Mouse (Mus musculus): Measurements from ENCODE around the gene Plagl2. TPM values are rescaled to one million over a fixed set of nuclear protein-coding genes. Genes with fewer than 3 reads are reported as not detected.

The Plagl2 gene
- polyA plus RNA-seq, 1 experiment from 2014 or later = 45.2 TPM

GRCm38 (mm10) chr2:153242156-153242555 lies 930 bp upstream of the Plagl2 start:
- DNase-seq (ENCODE audit: low spot score) (no peak), ATAC-seq (replicated peaks; ENCODE audit: low FRiP score) (no peak)
- Histone ChIP-seq H3K4me3 (ENCODE audit: low read depth, low read length) (peak overlapping the region; percentile 90), H3K9ac (ENCODE audit: low read depth, low read length) (peak overlapping the region; percentile 97), H3K4me2 (peak overlapping the region; percentile 90), H3K9me3 (ENCODE audit: control insufficient read depth, low read length) (no peaks in the 10 kb centered on the region), H3K4me1 (replicated peaks; ENCODE audit: control insufficient read depth, insufficient read depth, low read length) (peaks cover 33% of the 10 kb centered on the region), H3K36me3 (ENCODE audit: control insufficient read depth, insufficient read depth, low read length) (peaks cover 12% of the 10 kb centered on the region), H3K27ac (ENCODE audit: low read depth, low read length) (no peak overlapping the region), H3K27me3 (replicated peaks; ENCODE audit: control insufficient read depth, insufficient read depth, low read length) (no peaks in the 10 kb centered on the region)
- 61% methylated on average over 6 of the region's 6 CpGs for WGBS

GRCm38 (mm10) chr2:153240701-153241235 lies 458 bp downstream of the Plagl2 start:
- peak overlapping the region; percentile 90 for H3K4me2 ChIP-seq
- DNase-seq (ENCODE audit: low spot score) (peak; percentile 83), ATAC-seq (replicated peaks; ENCODE audit: low FRiP score) (peak; percentile 82)
- peaks cover 12% of the 10 kb centered on the region for H3K36me3 ChIP-seq (ENCODE audit: control insufficient read depth, insufficient read depth, low read length)
- no peaks in the 10 kb centered on the region for H3K9me3 ChIP-seq (ENCODE audit: control insufficient read depth, low read length)
- peak overlapping the region; percentile 97 for H3K9ac ChIP-seq (ENCODE audit: low read depth, low read length)
- peak overlapping the region; percentile 90 for H3K4me3 ChIP-seq (ENCODE audit: low read depth, low read length)
- peak overlapping the region; percentile 99 for H3K27ac ChIP-seq (ENCODE audit: low read depth, low read length)
- no peaks in the 10 kb centered on the region for H3K27me3 ChIP-seq (replicated peaks; ENCODE audit: control insufficient read depth, insufficient read depth, low read length)
- H3K4me1 ChIP-seq (replicated peaks; ENCODE audit: control insufficient read depth, insufficient read depth, low read length) = peaks cover 33% of the 10 kb centered on the region
- under 1% methylated on average over 29 of the region's 33 CpGs for WGBS

GRCm38 (mm10) chr2:153239860-153240480 lies 1.3 kb downstream of the Plagl2 start:
- Histone ChIP-seq H3K4me3 (ENCODE audit: low read depth, low read length) (peak overlapping the region; percentile 90), H3K9me3 (ENCODE audit: control insufficient read depth, low read length) (no peaks in the 10 kb centered on the region), H3K27me3 (replicated peaks; ENCODE audit: control insufficient read depth, insufficient read depth, low read length) (no peaks in the 10 kb centered on the region), H3K4me2 (peak overlapping the region; percentile 90), H3K4me1 (replicated peaks; ENCODE audit: control insufficient read depth, insufficient read depth, low read length) (peaks cover 33% of the 10 kb centered on the region), H3K36me3 (ENCODE audit: control insufficient read depth, insufficient read depth, low read length) (peaks cover 18% of the 10 kb centered on the region), H3K9ac (ENCODE audit: low read depth, low read length) (peak overlapping the region; percentile 97), H3K27ac (ENCODE audit: low read depth, low read length) (peak overlapping the region; percentile 99)
- 7% methylated on average over 18 of the region's 22 CpGs for WGBS
- DNase-seq (ENCODE audit: low spot score) (no peak), ATAC-seq (replicated peaks; ENCODE audit: low FRiP score) (no peak)

GRCm38 (mm10) chr2:153239021-153239859 lies 2.0 kb downstream of the Plagl2 start:
- Histone ChIP-seq H3K4me1 (replicated peaks; ENCODE audit: control insufficient read depth, insufficient read depth, low read length) (peaks cover 33% of the 10 kb centered on the region), H3K4me2 (peak overlapping the region; percentile 90), H3K9me3 (ENCODE audit: control insufficient read depth, low read length) (no peaks in the 10 kb centered on the region), H3K27ac (ENCODE audit: low read depth, low read length) (peak overlapping the region; percentile 99), H3K9ac (ENCODE audit: low read depth, low read length) (peak overlapping the region; percentile 97), H3K27me3 (replicated peaks; ENCODE audit: control insufficient read depth, insufficient read depth, low read length) (no peaks in the 10 kb centered on the region), H3K4me3 (ENCODE audit: low read depth, low read length) (peak overlapping the region; percentile 90), H3K36me3 (ENCODE audit: control insufficient read depth, insufficient read depth, low read length) (peaks cover 24% of the 10 kb centered on the region)
- ATAC-seq (replicated peaks; ENCODE audit: low FRiP score) (no peak), DNase-seq (ENCODE audit: low spot score) (no peak)
- WGBS = 52% methylated on average over 7 of the region's 7 CpGs

DNA sequence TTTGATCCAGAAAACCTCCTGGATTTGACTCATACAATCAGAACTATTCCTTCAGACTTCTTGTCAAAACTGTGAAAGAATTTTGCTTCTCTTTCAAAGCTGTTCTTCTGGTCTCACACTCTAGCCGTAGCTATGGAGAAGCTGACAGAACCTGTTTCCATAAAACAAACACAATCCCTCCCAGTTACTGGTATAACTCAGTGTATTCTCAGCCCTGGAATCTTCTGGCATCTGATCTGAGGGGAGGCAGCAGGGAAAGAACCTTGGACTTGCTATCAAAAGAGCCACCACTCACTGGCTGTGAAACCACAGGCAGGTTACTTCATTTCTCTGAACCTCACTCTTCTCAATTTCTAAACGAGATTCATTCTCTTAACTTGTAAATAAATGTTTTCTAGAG lies 2.8 kb downstream of the Plagl2 start:
- Histone ChIP-seq H3K27me3 (replicated peaks; ENCODE audit: control insufficient read depth, insufficient read depth, low read length) (no peaks in the 10 kb centered on the region), H3K4me3 (ENCODE audit: low read depth, low read length) (no peak overlapping the region; the same call in 1 of the 2 replicates), H3K4me1 (replicated peaks; ENCODE audit: control insufficient read depth, insufficient read depth, low read length) (peaks cover 33% of the 10 kb centered on the region), H3K9ac (ENCODE audit: low read depth, low read length) (no peak overlapping the region), H3K36me3 (ENCODE audit: control insufficient read depth, insufficient read depth, low read length) (peaks cover 25% of the 10 kb centered on the region), H3K27ac (ENCODE audit: low read depth, low read length) (no peak overlapping the region), H3K9me3 (ENCODE audit: control insufficient read depth, low read length) (no peaks in the 10 kb centered on the region), H3K4me2 (peak overlapping the region; percentile 90)
- ATAC-seq (replicated peaks; ENCODE audit: low FRiP score) = no peak
- WGBS = 61% methylated on average over 2 of the region's 2 CpGs
- no peak for DNase-seq (ENCODE audit: low spot score)

- no peak overlapping the region for H3K27ac ChIP-seq (ENCODE audit: low read depth, low read length)
- peaks cover 32% of the 10 kb centered on the region for H3K4me1 ChIP-seq (replicated peaks; ENCODE audit: control insufficient read depth, insufficient read depth, low read length)
- peaks cover 24% of the 10 kb centered on the region for H3K36me3 ChIP-seq (ENCODE audit: control insufficient read depth, insufficient read depth, low read length)
- ATAC-seq (replicated peaks; ENCODE audit: low FRiP score) (no peak), DNase-seq (ENCODE audit: low spot score) (no peak)
- WGBS = 74% methylated on average over 4 of the region's 4 CpGs
- no peak overlapping the region for H3K4me3 ChIP-seq (ENCODE audit: low read depth, low read length)
- no peak overlapping the region for H3K9ac ChIP-seq (ENCODE audit: low read depth, low read length)
- H3K4me2 ChIP-seq = peak overlapping the region; percentile 90
- H3K27me3 ChIP-seq (replicated peaks; ENCODE audit: control insufficient read depth, insufficient read depth, low read length) = no peaks in the 10 kb centered on the region
- H3K9me3 ChIP-seq (ENCODE audit: control insufficient read depth, low read length) = no peaks in the 10 kb centered on the region
Observed at GRCm38 (mm10) chr2:153237891-153238290, 3.3 kb downstream of the Plagl2 start.

- 80% methylated on average over 4 of the region's 4 CpGs for WGBS
- DNase-seq (ENCODE audit: low spot score) (no peak), ATAC-seq (replicated peaks; ENCODE audit: low FRiP score) (no peak)
- H3K27ac ChIP-seq (ENCODE audit: low read depth, low read length) = no peak overlapping the region
- H3K4me1 ChIP-seq (replicated peaks; ENCODE audit: control insufficient read depth, insufficient read depth, low read length) = peaks cover 25% of the 10 kb centered on the region
- H3K4me3 ChIP-seq (ENCODE audit: low read depth, low read length) = no peak overlapping the region
- no peaks in the 10 kb centered on the region for H3K9me3 ChIP-seq (ENCODE audit: control insufficient read depth, low read length)
- H3K27me3 ChIP-seq (replicated peaks; ENCODE audit: control insufficient read depth, insufficient read depth, low read length) = no peaks in the 10 kb centered on the region
- H3K9ac ChIP-seq (ENCODE audit: low read depth, low read length) = no peak overlapping the region
- peaks cover 26% of the 10 kb centered on the region for H3K36me3 ChIP-seq (ENCODE audit: control insufficient read depth, insufficient read depth, low read length)
- no peak overlapping the region for H3K4me2 ChIP-seq
Observed at GRCm38 (mm10) chr2:153237193-153237592, 4.0 kb downstream of the Plagl2 start.

DNA sequence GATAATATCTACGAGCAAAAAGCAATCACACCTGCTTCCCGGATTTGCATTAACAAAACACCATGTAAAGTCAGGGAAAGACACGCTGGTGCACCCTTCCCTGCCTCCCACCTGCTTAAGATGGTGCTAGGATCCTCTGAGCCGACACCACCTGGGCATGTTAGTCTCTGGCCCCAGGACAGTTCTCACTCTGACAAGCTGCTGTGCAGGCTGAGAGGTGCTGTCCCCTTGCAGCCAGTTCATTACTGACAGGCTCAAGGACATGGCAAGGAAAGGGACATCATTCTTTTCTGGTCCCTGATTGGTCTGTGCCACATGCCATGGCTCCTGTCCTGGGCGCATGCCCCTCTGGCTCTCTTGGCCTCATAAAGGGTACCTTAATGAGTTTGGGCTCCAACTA lies 12.7 kb downstream of the Plagl2 start:
- H3K27ac ChIP-seq (ENCODE audit: low read depth, low read length) = peak overlapping the region; percentile 67
- H3K9ac ChIP-seq (ENCODE audit: low read depth, low read length) = 0 out of 2 replicates have a peak overlapping the region, but pooled peaks have one; percentile 27
- ATAC-seq (replicated peaks; ENCODE audit: low FRiP score) (no peak), DNase-seq (ENCODE audit: low spot score) (no peak)
- H3K4me1 ChIP-seq (replicated peaks; ENCODE audit: control insufficient read depth, insufficient read depth, low read length) = peaks cover 37% of the 10 kb centered on the region
- H3K4me2 ChIP-seq = peak overlapping the region; percentile 23; the same call in 1 of the 2 replicates
- no peaks in the 10 kb centered on the region for H3K9me3 ChIP-seq (ENCODE audit: control insufficient read depth, low read length)
- H3K36me3 ChIP-seq (ENCODE audit: control insufficient read depth, insufficient read depth, low read length) = peaks cover 34% of the 10 kb centered on the region
- 80% methylated on average over 5 of the region's 5 CpGs for WGBS
- no peak overlapping the region for H3K4me3 ChIP-seq (ENCODE audit: low read depth, low read length)
- H3K27me3 ChIP-seq (replicated peaks; ENCODE audit: control insufficient read depth, insufficient read depth, low read length) = no peaks in the 10 kb centered on the region
